Mouse (Mus musculus): Measurements from ENCODE around the gene Eno1.

Gene Eno1

DNA sequence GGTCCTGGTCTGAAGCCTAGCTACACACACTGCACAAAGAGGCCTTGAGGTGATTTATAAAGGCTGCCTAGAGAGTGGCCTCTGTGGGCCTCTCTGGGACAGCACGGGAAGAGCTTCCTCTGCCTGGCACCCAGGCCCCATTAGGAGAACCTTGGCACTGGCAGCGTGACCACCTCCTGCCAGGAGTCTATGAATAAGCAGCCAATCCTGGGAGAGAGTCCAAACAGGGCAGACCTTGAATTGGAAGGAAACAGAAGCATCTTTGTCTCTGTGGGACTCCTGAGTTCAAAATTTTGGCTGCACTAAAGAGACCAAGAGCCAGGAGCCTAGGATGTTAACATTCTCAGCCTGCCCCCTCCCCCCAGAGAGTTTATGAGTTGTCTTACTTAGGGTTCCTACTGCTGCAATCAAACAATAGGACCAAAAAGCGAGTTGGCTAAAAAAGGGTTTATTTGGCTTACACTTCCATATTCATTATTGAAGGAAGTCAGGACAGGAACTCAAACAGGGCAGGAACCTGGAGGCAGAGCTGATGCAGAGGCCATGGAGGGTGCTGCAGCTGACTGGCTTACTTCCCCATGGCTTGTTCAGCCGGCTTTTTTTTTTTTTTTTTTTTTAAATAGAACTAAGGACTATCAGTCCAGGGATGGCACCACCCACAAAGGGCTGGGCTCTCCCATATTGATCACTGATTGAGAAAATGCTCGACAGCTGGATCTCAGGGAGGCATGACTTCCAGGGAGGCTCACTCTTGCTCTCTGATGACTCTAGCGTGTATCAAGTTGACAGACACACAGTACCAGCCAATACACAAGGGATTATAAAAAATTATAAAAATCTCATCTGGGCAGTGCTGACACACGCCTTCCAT lies 9.5 kb upstream of the Eno1 start:
- peak in 1 of 2 experiments; percentile 76 for DNase-seq (ENCODE audit: low spot score in 2 of 2)

DNA sequence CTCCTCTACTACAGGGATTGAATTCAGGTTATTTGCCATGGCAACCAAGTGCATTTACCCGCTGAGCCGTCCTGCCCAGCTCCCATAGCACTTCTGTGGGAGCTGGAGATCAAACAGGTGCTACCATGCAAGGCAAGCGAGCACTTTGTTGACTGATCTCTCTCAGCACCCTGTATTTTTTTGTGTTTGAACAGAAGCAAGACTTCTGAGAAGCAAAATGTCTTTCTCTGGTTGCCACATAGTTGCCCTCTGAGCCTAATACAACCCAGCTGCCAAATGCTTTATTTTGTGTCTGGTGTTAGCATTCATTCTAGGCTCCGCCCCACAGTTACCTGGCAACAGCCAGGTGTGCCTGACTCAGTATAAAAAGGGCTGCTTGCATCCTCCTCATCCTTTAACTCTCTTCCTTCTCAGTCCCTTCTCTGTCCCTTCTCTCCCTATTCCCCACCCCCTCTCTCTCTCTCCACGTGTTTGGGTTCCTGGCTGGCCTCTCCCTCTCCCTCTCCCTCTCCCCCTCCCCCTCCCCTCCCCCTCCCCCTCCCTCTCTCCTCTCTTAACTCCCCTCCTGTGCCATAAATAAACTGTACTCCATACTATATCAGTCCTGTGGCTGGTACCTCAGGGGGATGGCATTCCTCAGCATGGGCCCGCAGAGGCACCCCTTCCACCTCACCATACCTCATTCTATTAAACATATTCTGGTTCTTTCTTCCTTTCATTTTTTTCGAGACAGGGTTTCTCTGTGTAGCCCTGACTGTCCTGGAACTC lies 7.8 kb upstream of the Eno1 start:
- DNase-seq (ENCODE audit: low spot score in 2 of 2) = no peak

GRCm38 (mm10) chr4:150229747-150230390 lies 6.7 kb upstream of the Eno1 start:
- no peak for DNase-seq (ENCODE audit: low spot score in 2 of 2)

DNA sequence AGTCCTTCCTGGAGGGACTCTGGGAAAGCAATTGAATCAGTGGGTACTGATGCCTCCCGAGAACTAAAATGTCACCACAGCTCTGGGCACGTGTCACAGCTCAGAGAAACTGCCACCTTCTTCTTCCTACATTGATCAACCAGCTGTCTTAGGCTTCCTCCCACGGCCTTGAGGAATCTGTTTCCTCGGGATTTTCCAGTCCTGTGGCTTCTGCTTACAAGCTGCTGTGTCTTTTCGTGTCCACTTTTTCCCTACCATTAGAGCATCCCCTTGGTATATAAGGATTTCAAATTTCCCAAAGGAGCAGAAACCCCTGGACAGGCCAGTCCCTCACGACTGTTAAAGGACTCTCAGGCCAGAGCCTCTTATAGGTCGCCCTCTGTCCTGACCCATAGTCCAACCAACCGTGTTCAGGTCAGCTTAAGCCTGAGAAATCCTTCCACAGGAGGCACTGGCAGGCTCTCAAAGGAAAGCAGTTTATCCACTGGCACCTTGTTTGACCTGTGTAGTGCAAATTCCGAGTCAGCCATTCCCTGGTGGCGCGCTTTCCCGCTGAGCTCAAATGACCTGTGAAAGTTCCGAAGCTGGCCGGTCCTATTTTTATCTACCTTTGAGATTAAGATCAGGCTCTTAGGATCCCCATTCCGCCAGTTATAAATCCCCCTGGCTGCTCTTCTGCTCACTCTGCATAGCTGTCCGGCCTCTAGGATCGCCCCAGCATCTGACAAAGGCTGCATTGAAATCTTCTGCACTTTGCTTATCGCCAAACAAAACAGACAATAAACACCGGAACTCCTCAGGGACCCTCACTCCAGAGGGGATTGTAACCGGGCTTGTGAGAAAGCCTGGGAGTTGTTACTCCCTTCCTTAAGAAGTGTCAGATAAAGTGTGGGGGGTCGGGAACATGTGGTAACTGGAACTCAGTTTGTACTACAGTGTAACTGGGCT lies 5.8 kb upstream of the Eno1 start:
- peak; percentile 65 to 85 for DNase-seq (ENCODE audit: low spot score in 2 of 2)

GRCm38 (mm10) chr4:150231871-150232270 lies 4.7 kb upstream of the Eno1 start:
- peak in 1 of 2 experiments; percentile 40 for DNase-seq (ENCODE audit: low spot score in 2 of 2)

DNA sequence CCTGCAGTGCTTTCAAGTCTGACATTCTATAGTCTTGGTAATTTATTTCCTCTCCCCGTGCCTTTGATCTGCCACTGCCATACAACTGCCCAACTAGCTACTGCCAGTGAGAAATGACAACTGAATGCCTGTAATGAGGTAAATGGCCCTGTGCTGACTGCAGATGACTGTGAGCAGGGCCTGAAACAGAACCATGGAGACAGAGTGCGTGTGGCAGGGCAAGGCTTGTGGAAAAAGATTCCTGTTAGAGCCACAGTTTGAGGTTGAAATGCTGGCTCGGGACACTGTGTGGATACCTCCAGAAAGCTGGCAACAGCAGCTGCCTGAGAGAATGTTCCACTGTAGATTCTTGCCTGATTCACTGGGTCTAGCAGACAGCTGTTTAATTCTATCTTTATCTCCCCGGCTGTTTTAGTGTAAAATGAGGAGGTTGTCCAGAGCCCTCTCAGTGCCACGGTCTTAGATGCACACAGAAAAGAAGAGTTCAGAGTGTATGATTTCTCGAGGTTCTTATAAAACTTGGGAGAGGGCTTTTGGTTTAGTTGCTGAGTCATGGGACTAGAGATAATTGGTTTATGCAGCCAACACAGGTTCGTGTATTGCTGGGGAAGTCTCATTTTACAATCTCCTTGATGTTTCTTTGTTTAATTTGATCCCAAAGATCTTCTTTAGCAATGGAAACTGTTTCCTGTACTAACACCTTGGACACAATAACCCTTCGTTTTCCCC lies 1.8 kb upstream of the Eno1 start:
- DNase-seq (ENCODE audit: low spot score in 2 of 2) = peak in 1 of 2 experiments; percentile 63

DNA sequence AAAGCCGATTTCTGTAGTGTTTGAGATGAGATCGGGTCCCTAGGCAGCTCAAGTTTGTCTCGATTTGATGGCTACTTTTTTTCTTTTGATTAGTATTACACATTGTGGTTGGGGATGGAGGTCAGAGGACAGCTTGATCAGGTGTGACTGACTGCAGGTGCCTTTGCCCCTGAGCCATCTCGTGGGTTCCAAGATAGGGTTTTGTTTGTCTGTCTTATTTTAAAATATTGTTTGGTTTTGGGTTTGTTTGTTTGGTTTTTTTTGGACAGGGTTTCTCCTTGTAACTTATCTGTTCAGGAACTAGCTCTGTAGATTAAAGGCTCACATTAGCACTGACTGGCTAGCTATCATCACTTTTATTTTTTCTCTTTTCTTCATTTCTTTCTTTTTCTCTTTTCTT lies 936 bp upstream of the Eno1 start:
- no peak for DNase-seq (ENCODE audit: low spot score in 2 of 2)

DNA sequence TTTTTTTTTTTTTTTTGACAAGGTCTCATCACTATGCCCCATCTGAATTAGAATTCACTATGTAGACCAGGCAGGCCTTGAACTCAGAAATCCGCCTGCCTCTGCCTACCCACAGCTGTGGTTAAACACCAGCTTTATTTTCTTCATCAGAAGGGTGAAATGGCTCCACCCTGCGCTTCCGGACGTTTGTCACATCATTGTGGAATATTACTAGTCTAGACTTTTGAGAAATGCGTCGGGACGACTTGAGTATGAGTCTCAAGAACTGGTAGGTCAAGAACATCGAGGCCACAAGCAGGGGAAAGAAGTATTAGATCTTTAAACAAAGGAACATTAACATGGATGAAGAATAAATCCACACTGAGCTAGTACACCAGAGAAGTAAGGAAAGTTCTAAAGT lies 490 bp upstream of the Eno1 start:
- DNase-seq (ENCODE audit: low spot score in 2 of 2) = no peak

- no peak for DNase-seq (ENCODE audit: low spot score in 2 of 2)
Measured at GRCm38 (mm10) chr4:150237636-150238361, 1.3 kb downstream of the Eno1 start.

DNA sequence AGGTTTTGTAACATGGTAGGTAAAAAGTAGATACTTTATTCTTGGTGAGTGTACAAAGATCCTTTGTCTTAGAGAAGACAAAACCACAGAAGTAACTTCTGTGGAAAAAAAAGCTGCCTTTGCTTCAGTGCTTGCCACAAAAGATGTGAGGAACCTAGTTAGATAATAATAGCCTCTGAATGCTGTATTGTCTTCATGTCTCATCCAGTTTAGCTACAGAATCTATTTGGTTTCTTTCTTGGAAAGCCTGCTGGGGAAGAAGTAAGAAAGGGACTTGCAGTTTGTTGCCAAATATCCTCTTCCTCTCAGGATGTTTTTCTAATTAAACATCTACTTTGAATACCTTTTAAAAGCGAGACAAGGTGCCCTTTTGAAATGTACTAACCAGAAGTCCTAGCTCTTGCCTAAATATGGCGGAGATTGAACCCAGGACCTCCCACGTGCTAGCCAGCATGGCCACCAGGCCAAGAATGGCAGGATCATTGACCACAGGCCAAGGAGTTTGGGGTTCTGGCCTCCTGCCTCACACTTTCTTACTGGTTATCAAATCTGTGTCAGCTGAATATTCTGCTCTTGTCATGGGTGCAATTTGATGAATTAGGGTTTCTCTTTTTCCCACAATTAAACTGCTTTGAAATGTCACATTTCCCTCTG lies 2.0 kb downstream of the Eno1 start:
- no peak for DNase-seq (ENCODE audit: low spot score in 2 of 2)

DNA sequence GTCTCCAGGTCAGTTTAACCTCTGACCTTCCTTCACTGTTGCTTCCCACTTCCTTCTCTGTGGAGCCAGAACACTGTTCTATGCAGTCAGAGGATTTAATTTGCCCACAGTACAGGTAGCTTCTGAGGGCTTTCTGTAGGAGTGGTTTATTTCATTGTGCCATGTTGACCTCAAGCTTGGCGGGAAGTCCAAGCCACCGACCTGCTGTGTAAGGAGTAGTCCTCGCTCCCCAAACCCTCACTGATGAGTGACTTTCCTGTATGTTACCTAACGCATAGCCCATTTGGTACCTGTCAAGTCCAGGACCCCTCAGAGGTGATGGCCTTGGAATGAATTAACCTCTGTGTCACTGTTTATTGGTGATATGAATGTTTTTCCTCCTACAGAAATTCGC lies 2.6 kb downstream of the Eno1 start:
- DNase-seq (ENCODE audit: low spot score in 2 of 2) = no peak

- no peak for DNase-seq (ENCODE audit: low spot score in 2 of 2)
Measured at GRCm38 (mm10) chr4:150239503-150239902, 3.0 kb downstream of the Eno1 start.

DNA sequence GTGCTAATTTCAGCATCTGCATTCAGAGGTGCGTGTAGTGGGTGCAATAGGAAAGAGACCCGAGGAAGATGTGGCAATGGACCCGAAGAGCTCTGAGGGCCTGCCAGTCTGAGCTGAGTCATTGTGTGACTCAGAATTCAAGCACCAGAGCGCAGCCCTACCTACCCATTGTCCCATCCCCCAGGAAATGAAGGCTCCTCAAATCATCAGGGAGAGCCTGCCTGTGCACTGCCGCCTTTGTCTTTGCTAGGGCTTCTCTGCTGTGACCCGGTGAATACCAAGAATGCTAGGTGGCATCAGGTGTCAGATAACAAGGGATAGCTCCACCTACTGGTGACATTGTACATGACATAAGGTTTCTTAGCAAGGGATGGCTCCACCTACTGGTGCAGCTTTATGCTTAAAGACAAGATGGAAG lies 3.4 kb downstream of the Eno1 start:
- peak in 1 of 2 experiments; percentile 87 for DNase-seq (ENCODE audit: low spot score in 2 of 2)

GRCm38 (mm10) chr4:150240381-150240886 lies 3.9 kb downstream of the Eno1 start:
- no peak for DNase-seq (ENCODE audit: low spot score in 2 of 2)

GRCm38 (mm10) chr4:150241708-150242107 lies 5.2 kb downstream of the Eno1 start:
- DNase-seq (ENCODE audit: low spot score in 2 of 2) = no peak

DNA sequence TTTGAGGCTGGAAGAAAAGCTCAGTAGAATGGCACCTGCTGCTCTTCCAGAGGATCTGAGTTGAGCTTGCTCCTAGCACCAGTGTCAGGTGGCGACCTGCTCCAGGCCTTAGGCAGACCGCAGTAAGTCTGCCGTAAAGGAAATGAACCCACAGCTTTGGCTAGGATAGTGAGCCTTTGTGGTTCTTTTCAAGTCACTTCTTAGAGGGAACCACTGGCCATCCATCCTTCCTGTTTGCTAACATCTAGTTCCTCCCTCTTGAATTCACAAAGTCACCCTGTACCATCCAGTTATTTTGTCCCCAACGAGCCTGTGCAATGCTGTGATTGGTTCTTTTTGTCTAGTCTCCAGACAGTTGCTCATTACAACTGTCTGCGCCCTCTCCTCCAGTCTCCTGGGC lies 6.2 kb downstream of the Eno1 start:
- no peak for DNase-seq (ENCODE audit: low spot score in 2 of 2)

DNA sequence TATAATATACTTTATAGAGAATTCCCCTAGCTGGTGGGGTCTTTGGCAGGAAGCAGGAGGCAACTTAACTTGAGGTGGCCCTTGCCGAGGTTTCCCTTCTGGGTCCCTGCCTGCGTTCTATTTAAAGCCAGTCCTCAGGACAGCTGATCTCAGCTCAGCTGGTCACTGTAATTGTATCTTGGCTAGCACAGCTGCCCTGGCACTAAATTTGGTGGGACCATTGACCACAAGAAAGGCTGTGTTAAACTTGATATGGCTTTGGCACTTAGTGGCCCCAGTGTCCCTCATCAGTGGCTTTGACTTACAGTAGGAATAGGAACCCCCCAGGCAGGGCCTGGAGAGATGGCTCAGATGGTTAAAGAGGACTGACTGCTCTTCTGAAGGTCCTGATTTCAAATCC lies 9.4 kb downstream of the Eno1 start:
- no peak for DNase-seq (ENCODE audit: low spot score in 2 of 2)

DNA sequence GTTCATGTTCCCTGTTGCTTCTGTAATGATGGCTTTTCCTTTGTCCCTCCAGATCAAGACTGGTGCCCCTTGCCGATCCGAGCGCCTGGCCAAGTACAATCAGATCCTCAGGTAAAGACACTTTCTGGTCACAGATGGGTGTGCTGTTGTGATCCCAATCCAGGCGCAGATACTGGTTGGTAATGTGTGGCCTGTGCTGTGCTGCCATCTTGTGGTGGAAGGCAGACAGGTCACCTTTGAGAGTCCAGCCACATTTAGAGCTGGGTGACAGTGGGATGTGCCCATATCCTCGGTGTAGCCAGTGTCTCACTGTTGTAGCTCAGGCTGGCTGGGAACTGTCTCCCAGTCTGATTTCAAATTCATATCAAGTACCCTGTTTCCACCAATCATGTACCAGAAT lies 11.5 kb downstream of the Eno1 start:
- DNase-seq (ENCODE audit: low spot score in 2 of 2) = peak in 1 of 2 experiments; percentile 84

- no peak for DNase-seq (ENCODE audit: low spot score in 2 of 2)
Measured at GRCm38 (mm10) chr4:150248917-150249316, 12.4 kb downstream of the Eno1 start.

Data from frontal cortex, postnatal 36 days (tissue).